Mouse (Mus musculus) hindbrain, embryonic 14.5 days (tissue): Measurements from ENCODE around the gene Pdgfd. TPM values are rescaled to one million over a fixed set of nuclear protein-coding genes. Genes with fewer than 3 reads are reported as not detected.

Source experiments
- ATAC-seq: fragments of 200-750 bp; cut with Nextera tagmentation; 2 replicates; pipeline ENCODE4 v1.8.0; 2017; ENCODE audit warnings: moderate number of reproducible peaks, mild to moderate bottlenecking, moderate TSS enrichment, moderate library complexity; ENCODE audit not compliant: low FRiP score
- DNase-seq: peaks from one replicate; pipeline ENCODE4 v3.0.0-alpha.2; 2015; ENCODE audit warnings: low spot score
- H3K27ac ChIP-seq: fragments of 300-500 bp; sonication (generic); 2 replicates; pipeline ENCODE4 v1.5.1; 2014; ENCODE audit warnings: mild to moderate bottlenecking, moderate library complexity
- H3K27me3 ChIP-seq: fragments of 300-500 bp; sonication (generic); 2 replicates; pipeline ENCODE4 v1.6.1; 2014; ENCODE audit warnings: mild to moderate bottlenecking, low read length, mixed read lengths; ENCODE audit not compliant: control insufficient read depth, insufficient read depth
- H3K36me3 ChIP-seq: fragments of 300-500 bp; sonication (generic); replicated peaks from 2 replicates; pipeline ENCODE4 v1.6.1; 2014; ENCODE audit not compliant: control insufficient read depth, insufficient read depth
- H3K4me1 ChIP-seq: fragments of 300-500 bp; sonication (generic); replicated peaks from 2 replicates; pipeline ENCODE4 v1.6.1; 2014; ENCODE audit warnings: antibody characterized with exemption, low read length, mixed read lengths; ENCODE audit not compliant: control insufficient read depth, insufficient read depth
- H3K4me2 ChIP-seq: fragments of 300-500 bp; sonication (generic); replicated peaks from 2 replicates; pipeline ENCODE4 v1.6.1; 2014; ENCODE audit warnings: mild to moderate bottlenecking, moderate library complexity
- H3K4me3 ChIP-seq: fragments of 300-500 bp; sonication (generic); replicated peaks from 2 replicates; pipeline ENCODE4 v1.5.1; 2014; ENCODE audit warnings: mild to moderate bottlenecking, low read length
- H3K9ac ChIP-seq: fragments of 300-500 bp; sonication (generic); 2 replicates; pipeline ENCODE4 v1.6.1; 2014
- H3K9me3 ChIP-seq: fragments of 300-500 bp; sonication (generic); 2 replicates; pipeline ENCODE4 v1.6.1; 2016; ENCODE audit warnings: low read length; ENCODE audit not compliant: control insufficient read depth
- WGBS: fragments of 180-500 bp; shearing (Covaris S2); extraction: QIAGEN DNeasy Blood & Tissue Kit; methylation state at CpG from one replicate; pipeline ENCODE4 v1.1.7; 2014; 5-methylcytosine and 5-hydroxymethylcytosine counted together
- polyA plus RNA-seq: library from polyadenylated mRNA; unstranded; fragments of >200 nt; fragmentation: Nextera tagmentation; extraction: Ambion mirVana; gene quantifications from 2 replicates; pipeline ENCODE4 v1.2.1, GENCODE M21; 2014

Pdgfd gene
- polyA plus RNA-seq, result 4.7 and 4.8 TPM in 2 replicates

- Histone ChIP-seq H3K36me3 (no peaks in the 10 kb centered on the region), H3K9me3 (no peaks in the 10 kb centered on the region), H3K4me3 (peak within 1 kb of the TSS; percentile 40), H3K9ac (peak within 1 kb of the TSS; percentile 21; the same call in 1 of the 2 replicates), H3K27me3 (no peaks in the 10 kb centered on the region), H3K4me2 (peak within 1 kb of the TSS; percentile 76), H3K4me1 (no peaks in the 10 kb centered on the region), H3K27ac (no peak within 1 kb of the TSS)
- peak; percentile 52 for DNase-seq
- ATAC-seq, result peak; percentile 90
- 1% methylated on average over 32 of the region's 32 CpGs for WGBS
Measured at GRCm38 (mm10) chr9:6168391-6169037, at the start of gene Pdgfd. Gene Pdgfd, plus strand, starts transcription at chr9:6168584.

GRCm38 (mm10) chr9:6169038-6169431, 651 bp downstream of the Pdgfd start:
- no peaks in the 10 kb centered on the region for H3K36me3 ChIP-seq
- H3K27me3 ChIP-seq, result no peaks in the 10 kb centered on the region
- WGBS, result 41% methylated on average over 3 of the region's 3 CpGs
- H3K4me3 ChIP-seq, result peak overlapping the region; percentile 40
- H3K4me2 ChIP-seq, result peak overlapping the region; percentile 76
- DNase-seq, result no peak
- H3K9me3 ChIP-seq, result no peaks in the 10 kb centered on the region
- no peak overlapping the region for H3K27ac ChIP-seq
- H3K4me1 ChIP-seq, result no peaks in the 10 kb centered on the region
- H3K9ac ChIP-seq, result no peak overlapping the region
- ATAC-seq, result 0 out of 2 replicates have a peak, but pooled peaks have one; percentile 48

GRCm38 (mm10) chr9:6170962-6171361, 2.6 kb downstream of the Pdgfd start:
- Histone ChIP-seq H3K9me3 (no peaks in the 10 kb centered on the region), H3K36me3 (no peaks in the 10 kb centered on the region), H3K4me1 (no peaks in the 10 kb centered on the region), H3K4me2 (no peak overlapping the region), H3K4me3 (no peak overlapping the region), H3K27me3 (no peaks in the 10 kb centered on the region), H3K27ac (no peak overlapping the region), H3K9ac (no peak overlapping the region)
- no peak for ATAC-seq
- WGBS, result 87% methylated on average over 9 of the region's 9 CpGs
- no peak for DNase-seq

GRCm38 (mm10) chr9:6173276-6173675, 4.9 kb downstream of the Pdgfd start:
- no peaks in the 10 kb centered on the region for H3K9me3 ChIP-seq
- DNase-seq, result no peak
- WGBS, result 94% methylated on average over 1 of the region's 1 CpGs

GRCm38 (mm10) chr9:6175731-6176130, 7.3 kb downstream of the Pdgfd start:
- no peak overlapping the region for H3K9ac ChIP-seq
- no peaks in the 10 kb centered on the region for H3K4me1 ChIP-seq
- no peak overlapping the region for H3K4me2 ChIP-seq
- no peaks in the 10 kb centered on the region for H3K9me3 ChIP-seq
- H3K4me3 ChIP-seq, result no peak overlapping the region
- H3K36me3 ChIP-seq, result no peaks in the 10 kb centered on the region
- WGBS, result 92% methylated on average over 4 of the region's 4 CpGs
- no peaks in the 10 kb centered on the region for H3K27me3 ChIP-seq
- H3K27ac ChIP-seq, result no peak overlapping the region
- ATAC-seq (no peak), DNase-seq (no peak)

More at GRCm38 (mm10) chr9:6173276-6173675, 4.9 kb downstream of the Pdgfd start:
- H3K27ac ChIP-seq, result no peak overlapping the region
- H3K4me3 ChIP-seq, result no peak overlapping the region
- no peaks in the 10 kb centered on the region for H3K4me1 ChIP-seq
- H3K9ac ChIP-seq, result no peak overlapping the region
- ATAC-seq, result no peak
- H3K4me2 ChIP-seq, result no peak overlapping the region
- H3K27me3 ChIP-seq, result no peaks in the 10 kb centered on the region
- H3K36me3 ChIP-seq, result no peaks in the 10 kb centered on the region

GRCm38 (mm10) chr9:6182307-6182923, 14.0 kb downstream of the Pdgfd start:
- Histone ChIP-seq H3K36me3 (no peaks in the 10 kb centered on the region), H3K9me3 (no peaks in the 10 kb centered on the region), H3K27ac (no peak overlapping the region), H3K4me2 (no peak overlapping the region), H3K27me3 (no peaks in the 10 kb centered on the region), H3K4me1 (no peaks in the 10 kb centered on the region), H3K9ac (no peak overlapping the region), H3K4me3 (no peak overlapping the region)
- DNase-seq (no peak), ATAC-seq (no peak)
- 92% methylated on average over 3 of the region's 3 CpGs for WGBS

GRCm38 (mm10) chr9:6187955-6188354, 19.6 kb downstream of the Pdgfd start:
- no peak overlapping the region for H3K4me3 ChIP-seq
- H3K9ac ChIP-seq, result no peak overlapping the region
- WGBS, result 15% methylated on average over 3 of the region's 3 CpGs
- ATAC-seq (no peak), DNase-seq (no peak)
- H3K4me1 ChIP-seq, result no peaks in the 10 kb centered on the region
- no peaks in the 10 kb centered on the region for H3K27me3 ChIP-seq
- no peaks in the 10 kb centered on the region for H3K36me3 ChIP-seq
- H3K4me2 ChIP-seq, result no peak overlapping the region
- no peak overlapping the region for H3K27ac ChIP-seq
- H3K9me3 ChIP-seq, result no peaks in the 10 kb centered on the region

GRCm38 (mm10) chr9:6193352-6193751, 25.0 kb downstream of the Pdgfd start:
- no peak overlapping the region for H3K9ac ChIP-seq
- H3K4me2 ChIP-seq, result no peak overlapping the region
- DNase-seq (no peak), ATAC-seq (no peak)
- no peaks in the 10 kb centered on the region for H3K27me3 ChIP-seq
- H3K36me3 ChIP-seq, result no peaks in the 10 kb centered on the region
- no peaks in the 10 kb centered on the region for H3K4me1 ChIP-seq
- no peaks in the 10 kb centered on the region for H3K9me3 ChIP-seq
- 53% methylated on average over 1 of the region's 1 CpGs for WGBS
- no peak overlapping the region for H3K27ac ChIP-seq
- H3K4me3 ChIP-seq, result no peak overlapping the region

GRCm38 (mm10) chr9:6212862-6213261, 44.5 kb downstream of the Pdgfd start:
- Histone ChIP-seq H3K27ac (no peak overlapping the region), H3K9me3 (no peaks in the 10 kb centered on the region)
- ATAC-seq, result no peak

More at GRCm38 (mm10) chr9:6212862-6213261, 44.5 kb downstream of the Pdgfd start:
- Histone ChIP-seq H3K27me3 (no peaks in the 10 kb centered on the region), H3K4me3 (no peak overlapping the region), H3K9ac (no peak overlapping the region), H3K4me2 (no peak overlapping the region), H3K36me3 (no peaks in the 10 kb centered on the region), H3K4me1 (no peaks in the 10 kb centered on the region)
- DNase-seq, result no peak
- WGBS, result 80% methylated on average over 5 of the region's 5 CpGs
